Mouse (Mus musculus) myocyte (in vitro differentiated cells): ENCODE data around the gene Stxbp1.

Source experiments
- CEBPB ChIP-seq: IDR thresholded peaks from 2 replicates; pipeline ENCODE4 v1.6.1; 2011; ENCODE audit warnings: mild to moderate bottlenecking, moderate library complexity; ENCODE audit not compliant: poor library complexity, insufficient read depth, severe bottlenecking
- E2F4 ChIP-seq: IDR thresholded peaks from one replicate; pipeline ENCODE4 v1.6.1; 2011; ENCODE audit warnings: mild to moderate bottlenecking, control low read depth, moderate library complexity; ENCODE audit not compliant: insufficient read depth
- MAX ChIP-seq: IDR thresholded peaks from one replicate; pipeline ENCODE4 v1.6.1; 2011; ENCODE audit warnings: low read depth, mild to moderate bottlenecking, control low read depth
- MYOD1 ChIP-seq, 3 experiments: IDR thresholded peaks; one replicate each; pipeline ENCODE4 v1.6.1; 2011; ENCODE audit warnings: control low read depth in 2 of 3, low read depth in 2 of 3, mild to moderate bottlenecking in 2 of 3, moderate library complexity in 1 of 3; ENCODE audit not compliant: insufficient read length in 2 of 3, control insufficient read depth in 1 of 3
- MYOG ChIP-seq, 3 experiments: IDR thresholded peaks; one replicate each; pipeline ENCODE4 v1.6.1; 2011; ENCODE audit warnings: control low read depth in 2 of 3, low read depth in 2 of 3, mild to moderate bottlenecking in 2 of 3; ENCODE audit not compliant: insufficient read length in 2 of 3, control insufficient read depth in 1 of 3, insufficient read depth in 1 of 3
- POLR2A ChIP-seq: IDR thresholded peaks from one replicate; pipeline ENCODE4 v1.6.1; 2011; ENCODE audit warnings: low read depth, mild to moderate bottlenecking, control low read depth, moderate library complexity; ENCODE audit not compliant: insufficient read length
- POLR2AphosphoS2 ChIP-seq: IDR thresholded peaks from one replicate; pipeline ENCODE4 v1.6.1; 2011; ENCODE audit warnings: low read depth, control low read depth; ENCODE audit not compliant: insufficient read length
- TCF12 ChIP-seq: IDR thresholded peaks from one replicate; pipeline ENCODE4 v1.6.1; 2011; ENCODE audit warnings: mild to moderate bottlenecking, control low read depth; ENCODE audit not compliant: poor library complexity, insufficient read depth, severe bottlenecking
- TCF3 ChIP-seq: IDR thresholded peaks from one replicate; pipeline ENCODE4 v1.6.1; 2011; ENCODE audit warnings: low read depth, control low read depth; ENCODE audit not compliant: insufficient read length
- USF1 ChIP-seq: IDR thresholded peaks from one replicate; pipeline ENCODE4 v1.6.1; 2011; ENCODE audit warnings: low read depth, mild to moderate bottlenecking, control low read depth, moderate library complexity

- no peak for TF ChIP-seq POLR2A
- no peak for TF ChIP-seq POLR2AphosphoS2
- no peak for TF ChIP-seq MYOD1 (IDR thresholded peaks at IDR 0.05; ENCODE audit: control insufficient read depth in 1 of 3, insufficient read length in 2 of 3, low read depth in 2 of 3)
- no peak for TF ChIP-seq MYOG (IDR thresholded peaks at IDR 0.05; ENCODE audit: control insufficient read depth in 1 of 3, insufficient read depth in 1 of 3, insufficient read length in 2 of 3, low read depth in 2 of 3)
- no peak for TF ChIP-seq TCF12
- TF ChIP-seq MAX = no peak
- TF ChIP-seq E2F4 = no peak
- no peak for TF ChIP-seq USF1
- no peak for TF ChIP-seq CEBPB
- no peak for TF ChIP-seq TCF3
Measured at GRCm38 (mm10) chr2:32835588-32835987, 11.5 kb downstream of the Stxbp1 start.
